Mouse (Mus musculus) brain, embryonic 14.5 days (tissue): Measurements from ENCODE around the gene Rpn2.

Experiments
- CTCF ChIP-seq: fragments of 200-500 bp; IDR thresholded peaks from 2 replicates; pipeline ENCODE4 v1.5.1; 2012; ENCODE audit warnings: inconsistent platforms, mild to moderate bottlenecking, moderate library complexity, borderline replicate concordance; ENCODE audit not compliant: insufficient read depth, insufficient read length; ENCODE audit errors: extremely low read depth
- POLR2A ChIP-seq: fragments of 200-500 bp; IDR thresholded peaks from 2 replicates; pipeline ENCODE4 v1.6.1; 2012; ENCODE audit warnings: mild to moderate bottlenecking, inconsistent platforms, borderline replicate concordance; ENCODE audit not compliant: poor library complexity, insufficient read depth, insufficient read length, severe bottlenecking; ENCODE audit errors: extremely low read depth

GRCm38 (mm10) chr2:157288996-157289395 lies 10.2 kb downstream of the Rpn2 start:
- TF ChIP-seq CTCF = no peak
- no peak for TF ChIP-seq POLR2A
